ENCODE assay signal across 8 mouse cellular contexts in genomic region chr2:93659004-93659403, GRCm38 (mm10). TPM values are rescaled to one million over a fixed set of nuclear protein-coding genes. Genes with fewer than 3 reads are reported as not detected.
DNase-seq lines count a peak whose midpoint lies in the region; ATAC-seq lines count a peak whose summit lies in the region.

No protein-coding gene starts in this region.

- DNase-seq in cerebellum, postnatal 10 days: peak; percentile 39 to 61
- no peak for DNase-seq in cerebellum, adult 11-12 months
- peak; percentile 28 to 47 for DNase-seq in left cerebral cortex, postnatal 25 days (ENCODE audit: low spot score in 2 of 2)
- DNase-seq in left cerebral cortex, adult 11 months (ENCODE audit: low spot score): no peak
- peak; percentile 11 for DNase-seq in MEL-GATA-1-ER (ENCODE audit: extremely low read depth, low read depth)
- DNase-seq in kidney, postnatal 14 days: peak; percentile 25
- DNase-seq in spleen, postnatal 14 days (ENCODE audit: low spot score in 2 of 2): no peak

- intact Hi-C loops in left cerebral cortex, postnatal 25 days (cut with DNase I): loop anchor here (1.0 to 5.0 kb wide), 2 partner anchors 184 to 237 kb away; no protein-coding TSS in a partner anchor

- no peak for ATAC-seq in erythroblast, adult 5-6 weeks (replicated peaks; ENCODE audit: low FRiP score, poor library complexity, severe bottlenecking)

RNA-seq across cellular contexts. Expression of gene Alx4, which starts 16.8 kb away (rescaled TPM):
- 1 to 10 TPM; 1.1 to 1.4 TPM for total RNA-seq in left cerebral cortex, postnatal 25 days (2021)
- total RNA-seq in erythroblast, adult 5-6 weeks (2015; ENCODE audit: low replicate concordance): not detected in 2 replicates
- total RNA-seq in erythroblast, adult 5-6 weeks (2017; ENCODE audit: low replicate concordance): not detected in 2 replicates

Comparison
In these comparisons a context has a peak if more than half of its experiments do, and no peak if none do; other contexts are left out.
1. DNase-seq: peak in cerebellum, postnatal 10 days (2 of 2), left cerebral cortex, postnatal 25 days (2 of 2), MEL-GATA-1-ER (single experiment) and kidney, postnatal 14 days (single experiment); none in cerebellum, adult 11-12 months (single experiment), left cerebral cortex, adult 11 months (single experiment) and spleen, postnatal 14 days (0 of 2).